9 mouse cellular contexts compared by ENCODE assay signal in genomic region chr4:39697565-39697964, GRCm38 (mm10).
A peak's percentile ranks its signal among the peaks of the same experiment; 100 is the strongest.
DNase-seq lines count a peak whose midpoint lies in the region; ATAC-seq lines count a peak whose summit lies in the region.
"Had no signal": no experiment of that assay in that cellular context is flagged by ENCODE, and none has a peak within 500 bp of the region (broad histone marks: within the 10 kb centered on the region; RNA-seq: fewer than 3 reads in every experiment).

No protein-coding gene starts in this region.

- peak; percentile 94 for DNase-seq in midbrain, embryonic 11.5 days (ENCODE audit: low spot score, missing footprints)
- peak; percentile 78 for DNase-seq in cerebellum, adult 9-10 months
- DNase-seq in frontal cortex, postnatal 36 days (ENCODE audit: low spot score in 2 of 2), result peak; percentile 66 to 83
- peak; percentile 70 to 84 for DNase-seq in layer of hippocampus, adult 18-20 months (ENCODE audit: low spot score in 2 of 2)
- DNase-seq in lung, postnatal 10 days, result peak; percentile 76
- peak; percentile 57 for DNase-seq in testis, postnatal 14 days (ENCODE audit: low spot score)
- no peak for DNase-seq in spleen, adult 18-20 months

- H3K9me3 ChIP-seq in midbrain, embryonic 11.5 days (ENCODE audit: control insufficient read depth, low read length), result no peaks in the 10 kb centered on the region
- no peaks in the 10 kb centered on the region for H3K9me3 ChIP-seq in midbrain, embryonic 13.5 days
- H3K9me3 ChIP-seq: liver, embryonic 15.5 days had no signal

- no peak overlapping the region for H3K4me3 ChIP-seq in midbrain, embryonic 11.5 days (ENCODE audit: low read depth, low read length)
- no peak overlapping the region for H3K4me3 ChIP-seq in midbrain, embryonic 13.5 days (replicated peaks)
- H3K4me3 ChIP-seq: liver, embryonic 15.5 days had no signal

- H3K27ac ChIP-seq in midbrain, embryonic 11.5 days (ENCODE audit: low read depth, low read length), result no peak overlapping the region
- H3K27ac ChIP-seq in midbrain, embryonic 13.5 days, result no peak overlapping the region
- H3K27ac ChIP-seq: liver, embryonic 15.5 days had no signal

- WGBS in midbrain, embryonic 11.5 days, result 35% methylated on average over 5 of the region's 5 CpGs
- 38% methylated on average over 5 of the region's 5 CpGs for WGBS in midbrain, embryonic 13.5 days

- no peaks in the 10 kb centered on the region for H3K27me3 ChIP-seq in midbrain, embryonic 11.5 days (ENCODE audit: control insufficient read depth, insufficient read depth, low read length)
- no peaks in the 10 kb centered on the region for H3K27me3 ChIP-seq in midbrain, embryonic 13.5 days
- H3K27me3 ChIP-seq: liver, embryonic 15.5 days had no signal

- H3K36me3 ChIP-seq in midbrain, embryonic 11.5 days (ENCODE audit: control insufficient read depth, insufficient read depth, low read length), result no peaks in the 10 kb centered on the region
- no peaks in the 10 kb centered on the region for H3K36me3 ChIP-seq in midbrain, embryonic 13.5 days
- H3K36me3 ChIP-seq: liver, embryonic 15.5 days had no signal

- H3K9ac ChIP-seq in midbrain, embryonic 11.5 days (ENCODE audit: low read length), result no peak overlapping the region
- H3K9ac ChIP-seq in midbrain, embryonic 13.5 days (replicated peaks), result no peak overlapping the region
- H3K9ac ChIP-seq: liver, embryonic 15.5 days had no signal

- no peak for ATAC-seq in midbrain, embryonic 11.5 days (ENCODE audit: low FRiP score)
- ATAC-seq in midbrain, embryonic 13.5 days, result no peak

- no peaks in the 10 kb centered on the region for H3K4me1 ChIP-seq in midbrain, embryonic 11.5 days (ENCODE audit: control insufficient read depth, insufficient read depth, low read length)
- H3K4me1 ChIP-seq in midbrain, embryonic 13.5 days (replicated peaks), result peaks cover 9% of the 10 kb centered on the region; the same call in 1 of the 2 replicates
- H3K4me1 ChIP-seq: liver, embryonic 15.5 days had no signal

- H3K4me2 ChIP-seq in midbrain, embryonic 11.5 days, result no peak overlapping the region
- no peak overlapping the region for H3K4me2 ChIP-seq in midbrain, embryonic 13.5 days (replicated peaks)
- H3K4me2 ChIP-seq: liver, embryonic 15.5 days had no signal

Comparison
In these comparisons a context has a peak if more than half of its experiments do, and no peak if none do; other contexts are left out.
1. DNase-seq: peak in midbrain, embryonic 11.5 days (single experiment), cerebellum, adult 9-10 months (single experiment), frontal cortex, postnatal 36 days (2 of 2), layer of hippocampus, adult 18-20 months (2 of 2), lung, postnatal 10 days (single experiment) and testis, postnatal 14 days (single experiment); none in spleen, adult 18-20 months (0 of 2).